Mouse (Mus musculus) heart, postnatal 0 days (tissue): Measurements from ENCODE around the gene Dgkq. TPM values are rescaled to one million over a fixed set of nuclear protein-coding genes. Genes with fewer than 3 reads are reported as not detected.

Source experiments
- ATAC-seq: fragments of 200-750 bp; cut with Nextera tagmentation; 2 replicates; pipeline ENCODE4 v1.8.0; 2017; ENCODE audit warnings: low read depth, moderate number of reproducible peaks, moderate library complexity; ENCODE audit not compliant: insufficient read depth
- DNase-seq: peaks from one replicate; pipeline ENCODE4 v3.0.0-alpha.2; 2016; ENCODE audit warnings: low spot score
- H3K27ac ChIP-seq: fragments of 300-500 bp; sonication (generic); 2 replicates; pipeline ENCODE4 v1.5.1; 2014; ENCODE audit warnings: low read depth, mild to moderate bottlenecking
- H3K27me3 ChIP-seq: fragments of 300-500 bp; sonication (generic); 2 replicates; pipeline ENCODE4 v1.6.1; 2014; ENCODE audit warnings: low read length, mixed read lengths; ENCODE audit not compliant: control insufficient read depth, insufficient read depth
- H3K36me3 ChIP-seq: fragments of 300-500 bp; sonication (generic); replicated peaks from 2 replicates; pipeline ENCODE4 v1.6.1; 2014; ENCODE audit warnings: low read length, mixed read lengths; ENCODE audit not compliant: control insufficient read depth, insufficient read depth
- H3K4me1 ChIP-seq: fragments of 300-500 bp; sonication (generic); 2 replicates; pipeline ENCODE4 v1.6.1; 2014; ENCODE audit warnings: antibody characterized with exemption; ENCODE audit not compliant: control insufficient read depth, insufficient read depth
- H3K4me2 ChIP-seq: fragments of 300-500 bp; sonication (generic); 2 replicates; pipeline ENCODE4 v1.6.1; 2014; ENCODE audit warnings: low read depth, mild to moderate bottlenecking, low read length, moderate library complexity
- H3K4me3 ChIP-seq: fragments of 300-500 bp; sonication (generic); 2 replicates; pipeline ENCODE4 v1.5.1; 2014; ENCODE audit warnings: low read depth, low read length
- H3K9ac ChIP-seq: fragments of 300-500 bp; sonication (generic); replicated peaks from 2 replicates; pipeline ENCODE4 v1.6.1; 2014; ENCODE audit warnings: low read depth, low read length, mixed read lengths
- H3K9me3 ChIP-seq: fragments of 300-500 bp; sonication (generic); replicated peaks from 2 replicates; pipeline ENCODE4 v1.6.1; 2016; ENCODE audit warnings: low read length; ENCODE audit not compliant: control insufficient read depth
- CTCF ChIP-seq: IDR thresholded peaks from 2 replicates; pipeline ENCODE4 v1.5.1; 2016; ENCODE audit warnings: antibody characterized with exemption, control low read depth, low read depth
- EP300 ChIP-seq: IDR thresholded peaks from 2 replicates; pipeline ENCODE4 v1.6.1; 2016; ENCODE audit warnings: antibody characterized with exemption, low read depth
- WGBS: fragments of 180-500 bp; shearing (Covaris S2); extraction: QIAGEN DNeasy Blood & Tissue Kit; methylation state at CpG from one replicate; pipeline ENCODE4 v1.1.7; 2014; 5-methylcytosine and 5-hydroxymethylcytosine counted together
- polyA plus RNA-seq: library from polyadenylated mRNA; unstranded; fragments of >200 nt; fragmentation: Nextera tagmentation; extraction: Ambion mirVana; gene quantifications from 2 replicates; pipeline ENCODE4 v1.2.1, GENCODE M21; 2015
- total RNA-seq: library from RNA; depleted of rRNA; stranded (reverse); fragments of >200 nt; gene quantifications from 2 replicates; pipeline ENCODE4 v1.2.3, GENCODE M21; 2014; ENCODE audit warnings: low replicate concordance

Gene Dgkq
- total and polyA plus RNA-seq, 2 experiments from 2014 or later = 3.0 to 34.7 TPM

GRCm38 (mm10) chr5:108703754-108704626 lies 34.5 kb upstream of the Dgkq start:
- Histone ChIP-seq H3K9me3 (no peaks in the 10 kb centered on the region), H3K4me1 (peaks cover 8% of the 10 kb centered on the region; the same call in 1 of the 2 replicates), H3K9ac (no peak overlapping the region), H3K27me3 (no peaks in the 10 kb centered on the region), H3K4me3 (no peak overlapping the region), H3K36me3 (peaks cover 19% of the 10 kb centered on the region), H3K27ac (no peak overlapping the region), H3K4me2 (no peak overlapping the region)
- no peak for DNase-seq
- WGBS = 64% methylated on average over 12 of the region's 12 CpGs
- no peak for ATAC-seq
- no peak for TF ChIP-seq EP300
- TF ChIP-seq CTCF = no peak

GRCm38 (mm10) chr5:108701341-108702021 lies 32.0 kb upstream of the Dgkq start:
- ATAC-seq = no peak
- no peak for DNase-seq
- TF ChIP-seq EP300 (no peak), CTCF (no peak)
- Histone ChIP-seq H3K27ac (no peak overlapping the region), H3K4me1 (peaks cover 8% of the 10 kb centered on the region; the same call in 1 of the 2 replicates), H3K9ac (no peak overlapping the region), H3K4me3 (no peak overlapping the region), H3K9me3 (no peaks in the 10 kb centered on the region), H3K36me3 (peaks cover 18% of the 10 kb centered on the region), H3K4me2 (no peak overlapping the region), H3K27me3 (no peaks in the 10 kb centered on the region)
- 69% methylated on average over 10 of the region's 10 CpGs for WGBS

GRCm38 (mm10) chr5:108700346-108700745 lies 30.9 kb upstream of the Dgkq start:
- no peaks in the 10 kb centered on the region for H3K9me3 ChIP-seq
- ATAC-seq (no peak), DNase-seq (no peak)
- 42% methylated on average over 3 of the region's 3 CpGs for WGBS
- TF ChIP-seq CTCF (no peak), EP300 (no peak)
- no peaks in the 10 kb centered on the region for H3K27me3 ChIP-seq
- no peak overlapping the region for H3K9ac ChIP-seq
- no peak overlapping the region for H3K27ac ChIP-seq
- H3K4me3 ChIP-seq = no peak overlapping the region
- no peak overlapping the region for H3K4me2 ChIP-seq
- H3K36me3 ChIP-seq = peaks cover 7% of the 10 kb centered on the region
- peaks cover 8% of the 10 kb centered on the region; the same call in 1 of the 2 replicates for H3K4me1 ChIP-seq

- DNase-seq (no peak), ATAC-seq (no peak)
- Histone ChIP-seq H3K27ac (no peak overlapping the region), H3K9ac (no peak overlapping the region), H3K36me3 (no peaks in the 10 kb centered on the region), H3K4me2 (no peak overlapping the region), H3K4me3 (no peak overlapping the region), H3K27me3 (no peaks in the 10 kb centered on the region), H3K9me3 (no peaks in the 10 kb centered on the region), H3K4me1 (peaks cover 8% of the 10 kb centered on the region; the same call in 1 of the 2 replicates)
- TF ChIP-seq CTCF (no peak), EP300 (no peak)
- 67% methylated on average over 4 of the region's 4 CpGs for WGBS
Measured at GRCm38 (mm10) chr5:108697341-108697753, 27.9 kb upstream of the Dgkq start.

GRCm38 (mm10) chr5:108696542-108696941 lies 27.1 kb upstream of the Dgkq start:
- WGBS = 82% methylated on average over 3 of the region's 3 CpGs
- Histone ChIP-seq H3K4me2 (no peak overlapping the region), H3K9me3 (no peaks in the 10 kb centered on the region), H3K36me3 (no peaks in the 10 kb centered on the region), H3K27me3 (no peaks in the 10 kb centered on the region), H3K4me1 (peaks cover 13% of the 10 kb centered on the region; the same call in 1 of the 2 replicates), H3K27ac (no peak overlapping the region), H3K9ac (no peak overlapping the region), H3K4me3 (no peak overlapping the region)
- DNase-seq = no peak
- ATAC-seq = no peak
- no peak for TF ChIP-seq EP300
- no peak for TF ChIP-seq CTCF
